Mouse (Mus musculus): ENCODE results near the gene Stard3. TPM values are rescaled to one million over a fixed set of nuclear protein-coding genes. Genes with fewer than 3 reads are reported as not detected.

The Stard3 gene
- total and polyA plus RNA-seq, 3 experiments, result 31.7 to 39.6 (median 33.9) TPM

GRCm38 (mm10) chr11:98323933-98324332 lies 34.2 kb upstream of the Stard3 start:
- dilution Hi-C loops (cut with MboI; ENCODE audit: extremely low pct_ligation_motif_present, extremely low pct_unique_long_range_greater_than_20kb, low sequenced_read_pairs), result no loop called here
- Histone ChIP-seq H3K27ac (ENCODE audit: insufficient read depth, low read depth) (no peak overlapping the region), H3K79me2 (replicated peaks; ENCODE audit: control insufficient read depth, extremely low read depth, insufficient read depth, poor library complexity, severe bottlenecking) (no peaks in the 10 kb centered on the region), H3K9ac (ENCODE audit: insufficient read depth, low read depth) (no peak overlapping the region), H3K36me3 (replicated peaks in 1 of 2; ENCODE audit: control insufficient read depth in 1 of 2, insufficient read depth in 1 of 2, low read length in 1 of 2) (no peaks in the 10 kb centered on the region), H3K4me3 (replicated peaks in 1 of 3; ENCODE audit: low read depth in 2 of 3, low read length in 2 of 3, poor library complexity in 1 of 3) (no peak overlapping the region), H3K4me1 (ENCODE audit: control insufficient read depth in 1 of 2, insufficient read depth in 2 of 2) (peaks cover 0 to 3% of the 10 kb centered on the region in 2 experiments; a peak in 1 of 4 replicates), H3K9me3 (replicated peaks; ENCODE audit: low read length) (peaks cover 19% of the 10 kb centered on the region), H3K4me2 (ENCODE audit: insufficient read depth, low read depth, poor library complexity, severe bottlenecking) (no peak overlapping the region), H3K27me3 (replicated peaks) (peaks cover 87% of the 10 kb centered on the region)
- peak; percentile 37; the same call in 1 of the 2 replicates for TF ChIP-seq SIN3A (IDR thresholded peaks at IDR 0.05; ENCODE audit: low read length)
- no peak for TF ChIP-seq JUND (conservative IDR thresholded peaks at IDR 0.05; ENCODE audit: low read depth, low read length)
- peak; percentile 19 for DNase-seq (ENCODE audit: extremely low read depth)
- in situ Hi-C loops (cut with MboI; ENCODE audit: low pct_ligation_motif_present, low pct_unique_long_range_greater_than_20kb, low sequenced_read_pairs), result no loop called here

- no peak for DNase-seq (ENCODE audit: extremely low read depth)
- H3K36me3 ChIP-seq (replicated peaks in 1 of 2; ENCODE audit: control insufficient read depth in 1 of 2, insufficient read depth in 1 of 2, low read length in 1 of 2), result no peaks in the 10 kb centered on the region
- no peak overlapping the region for H3K9ac ChIP-seq (ENCODE audit: insufficient read depth, low read depth)
- H3K27ac ChIP-seq (ENCODE audit: insufficient read depth, low read depth), result no peak overlapping the region
- TF ChIP-seq CHD1 (IDR thresholded peaks at IDR 0.05; ENCODE audit: low read depth, low read length), result no peak
- TF ChIP-seq PAX5 (IDR thresholded peaks at IDR 0.05; ENCODE audit: low read length), result no peak
- TF ChIP-seq MAX (IDR thresholded peaks at IDR 0.05; ENCODE audit: low read length), result no peak
- in situ Hi-C loops (cut with MboI; ENCODE audit: low pct_ligation_motif_present, low pct_unique_long_range_greater_than_20kb, low sequenced_read_pairs) (loop anchor here (25.0 kb wide), 1 partner anchor 312 kb away; the partner anchor contains the start of genes Gm12355, Gsdma2 and Gsdma3), dilution Hi-C loops (cut with MboI; ENCODE audit: extremely low pct_ligation_motif_present, extremely low pct_unique_long_range_greater_than_20kb, low sequenced_read_pairs) (no loop called here)
- H3K4me3 ChIP-seq (replicated peaks in 1 of 3; ENCODE audit: low read depth in 2 of 3, low read length in 2 of 3, poor library complexity in 1 of 3), result no peak overlapping the region
- H3K9me3 ChIP-seq (replicated peaks; ENCODE audit: low read length), result peaks cover 24% of the 10 kb centered on the region
- H3K4me1 ChIP-seq (ENCODE audit: control insufficient read depth in 1 of 2, insufficient read depth in 2 of 2), result peaks cover 0 to 3% of the 10 kb centered on the region in 2 experiments; a peak in 1 of 4 replicates
- H3K27me3 ChIP-seq (replicated peaks), result peaks cover 81% of the 10 kb centered on the region
- no peak overlapping the region for H3K4me2 ChIP-seq (ENCODE audit: insufficient read depth, low read depth, poor library complexity, severe bottlenecking)
- no peaks in the 10 kb centered on the region for H3K79me2 ChIP-seq (replicated peaks; ENCODE audit: control insufficient read depth, extremely low read depth, insufficient read depth, poor library complexity, severe bottlenecking)
These were observed 32.9 kb upstream of the Stard3 start for GRCm38 (mm10) chr11:98325191-98325820.

- TF ChIP-seq BHLHE40 (IDR thresholded peaks at IDR 0.05; ENCODE audit: low read depth, low read length), result no peak
- TF ChIP-seq EP300 (IDR thresholded peaks at IDR 0.05; ENCODE audit: low read length), result no peak
- TF ChIP-seq KAT2A (IDR thresholded peaks at IDR 0.05; ENCODE audit: insufficient replicate concordance, low read length), result no peak
- no peak for TF ChIP-seq NELFE (IDR thresholded peaks at IDR 0.05; ENCODE audit: low read depth, low read length)
- no peak for TF ChIP-seq MAFK (IDR thresholded peaks at IDR 0.05; ENCODE audit: insufficient replicate concordance, low read length)
- no peak for TF ChIP-seq ELF1 (IDR thresholded peaks at IDR 0.05; ENCODE audit: low read depth, low read length)
- TF ChIP-seq JUND (conservative IDR thresholded peaks at IDR 0.05; ENCODE audit: low read depth, low read length), result no peak
- TF ChIP-seq MAZ (IDR thresholded peaks at IDR 0.05; ENCODE audit: low read depth, low read length), result no peak
- no peak for TF ChIP-seq UBTF (IDR thresholded peaks at IDR 0.05; ENCODE audit: low read depth, low read length)
- TF ChIP-seq MAX (IDR thresholded peaks at IDR 0.05; ENCODE audit: low read length), result no peak
- TF ChIP-seq ZMIZ1 (IDR thresholded peaks at IDR 0.05; ENCODE audit: low read depth, low read length), result no peak
- TF ChIP-seq ETS1 (conservative IDR thresholded peaks at IDR 0.05; ENCODE audit: low read depth, low read length), result no peak
- no peak for TF ChIP-seq POLR2A (IDR thresholded peaks at IDR 0.05; ENCODE audit: low read depth, low read length)
- TF ChIP-seq TBP (conservative IDR thresholded peaks at IDR 0.05; ENCODE audit: low read depth, low read length), result no peak
- Histone ChIP-seq H3K79me2 (replicated peaks; ENCODE audit: control insufficient read depth, extremely low read depth, insufficient read depth, poor library complexity, severe bottlenecking) (no peaks in the 10 kb centered on the region), H3K27me3 (replicated peaks) (peaks cover 81% of the 10 kb centered on the region), H3K9me3 (replicated peaks; ENCODE audit: low read length) (peaks cover 24% of the 10 kb centered on the region), H3K4me2 (ENCODE audit: insufficient read depth, low read depth, poor library complexity, severe bottlenecking) (no peak overlapping the region), H3K9ac (ENCODE audit: insufficient read depth, low read depth) (no peak overlapping the region), H3K4me3 (replicated peaks in 1 of 3; ENCODE audit: low read depth in 2 of 3, low read length in 2 of 3, poor library complexity in 1 of 3) (no peak overlapping the region), H3K36me3 (replicated peaks in 1 of 2; ENCODE audit: control insufficient read depth in 1 of 2, insufficient read depth in 1 of 2, low read length in 1 of 2) (no peaks in the 10 kb centered on the region), H3K27ac (ENCODE audit: insufficient read depth, low read depth) (no peak overlapping the region), H3K4me1 (ENCODE audit: control insufficient read depth in 1 of 2, insufficient read depth in 2 of 2) (peaks cover 0 to 3% of the 10 kb centered on the region in 2 experiments; a peak in 1 of 4 replicates)
- in situ Hi-C loops (cut with MboI; ENCODE audit: low pct_ligation_motif_present, low pct_unique_long_range_greater_than_20kb, low sequenced_read_pairs) (loop anchor here (25.0 kb wide), 1 partner anchor 311 kb away; the partner anchor contains the start of genes Gm12355, Gsdma2 and Gsdma3), dilution Hi-C loops (cut with MboI; ENCODE audit: extremely low pct_ligation_motif_present, extremely low pct_unique_long_range_greater_than_20kb, low sequenced_read_pairs) (no loop called here)
- DNase-seq (ENCODE audit: extremely low read depth), result no peak
These were observed 32.3 kb upstream of the Stard3 start for GRCm38 (mm10) chr11:98325821-98326218.

Measured in CH12.LX (cell line).